Mouse (Mus musculus) B cell, adult 2 months (primary cell): ENCODE results near the gene Cfap206.

Source experiments
- DNase-seq, 2 experiments: peaks; one replicate each; pipeline ENCODE4 v3.0.0; 2022

Gene Cfap206

DNA sequence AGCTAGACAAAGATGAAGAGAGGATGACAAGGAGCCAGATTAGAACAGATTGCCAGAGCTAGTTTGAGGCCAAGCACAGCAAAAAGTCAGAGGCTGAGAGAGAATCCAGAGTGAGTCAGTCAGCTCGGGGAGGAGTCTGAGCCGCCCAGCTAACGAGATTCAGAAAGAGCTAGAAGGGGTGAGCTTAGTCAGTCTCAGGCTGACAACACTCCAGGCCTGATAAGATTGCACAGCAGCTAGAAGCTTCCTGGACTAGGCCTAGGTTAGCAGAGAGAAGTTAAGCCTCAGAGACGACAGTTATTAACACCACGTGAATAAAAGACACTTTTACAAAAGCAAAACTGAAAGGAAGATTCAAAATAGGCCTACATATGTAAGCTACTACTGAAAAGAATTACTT lies 62.1 kb downstream of the Cfap206 start:
- DNase-seq, result no peak

DNA sequence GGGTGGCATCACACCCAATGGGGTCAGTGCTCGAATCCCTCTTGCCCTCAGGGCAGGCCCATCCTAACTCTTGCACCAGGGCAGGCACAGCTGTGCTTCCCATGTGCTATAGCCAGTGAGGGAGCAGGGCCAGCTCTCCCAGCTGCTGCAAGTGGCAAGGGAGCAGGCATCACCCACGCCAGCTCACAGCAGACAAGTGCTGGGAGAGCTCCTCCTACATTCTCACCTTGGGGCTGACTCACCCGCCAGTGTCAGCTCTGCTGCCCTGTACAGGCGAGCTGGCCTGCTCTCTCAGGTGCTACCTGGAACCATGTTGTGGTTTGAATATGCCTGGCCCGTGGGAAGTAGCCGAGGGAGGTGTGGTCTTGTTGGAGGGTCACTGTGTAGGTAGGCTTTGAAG lies 68.1 kb downstream of the Cfap206 start:
- DNase-seq, result no peak

DNA sequence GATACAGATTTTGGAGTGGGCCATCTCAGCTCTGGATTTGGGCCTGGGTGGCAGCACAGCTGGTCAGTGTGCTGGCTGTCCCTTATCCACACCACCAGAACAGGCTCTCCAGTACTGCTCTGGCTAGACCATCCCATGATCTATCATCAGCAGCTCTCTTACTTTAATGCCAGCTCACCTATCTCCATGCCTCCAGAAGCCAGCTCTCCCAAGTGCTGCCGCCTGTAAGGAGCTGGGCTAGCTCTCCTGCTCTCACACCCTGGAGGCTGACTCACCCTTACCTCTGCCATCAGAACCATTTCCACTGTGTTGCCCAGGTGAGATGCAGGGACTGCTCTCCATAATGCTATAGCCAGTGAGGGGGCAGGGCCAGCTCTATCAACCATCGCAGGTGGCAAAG lies 68.5 kb downstream of the Cfap206 start:
- DNase-seq, result no peak

DNA sequence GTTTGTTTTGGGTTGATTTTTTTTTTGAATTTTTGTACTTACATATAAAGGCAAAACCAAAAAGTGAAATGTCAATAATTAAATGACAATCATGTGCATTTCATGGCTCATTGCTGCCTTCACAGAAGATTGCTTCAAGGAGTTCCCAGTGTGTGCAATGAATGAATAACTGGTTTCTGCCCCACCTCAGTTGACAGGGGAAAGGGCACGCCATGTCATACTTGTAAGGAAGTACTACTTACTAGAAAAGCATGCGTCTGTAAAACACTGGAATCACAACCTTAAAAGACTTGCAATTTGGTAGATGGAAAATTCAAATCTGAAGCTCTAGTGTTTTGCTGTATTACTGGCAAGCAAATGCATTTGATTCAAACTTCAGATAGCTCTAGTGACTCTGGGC lies 71.0 kb downstream of the Cfap206 start:
- no peak for DNase-seq

DNA sequence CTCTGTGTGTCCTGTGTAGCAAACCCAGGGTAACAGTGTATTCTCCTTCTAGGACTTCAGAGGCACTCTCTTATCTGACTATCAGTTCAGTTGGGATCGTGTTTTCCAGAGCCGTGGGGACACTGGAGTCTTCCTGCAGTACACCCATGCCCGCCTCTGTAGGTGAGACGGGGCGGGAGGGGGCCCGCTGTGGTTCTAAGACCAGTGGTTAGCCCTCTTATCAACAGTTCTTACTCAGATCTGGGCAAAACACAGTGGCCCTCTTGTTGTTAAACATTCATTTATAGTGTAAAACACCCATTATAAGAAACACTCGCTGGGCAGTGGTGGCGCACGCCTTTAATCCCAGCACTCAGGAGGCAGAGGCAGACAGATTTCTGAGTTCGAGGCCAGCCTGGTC lies 73.9 kb downstream of the Cfap206 start:
- no peak for DNase-seq

DNA sequence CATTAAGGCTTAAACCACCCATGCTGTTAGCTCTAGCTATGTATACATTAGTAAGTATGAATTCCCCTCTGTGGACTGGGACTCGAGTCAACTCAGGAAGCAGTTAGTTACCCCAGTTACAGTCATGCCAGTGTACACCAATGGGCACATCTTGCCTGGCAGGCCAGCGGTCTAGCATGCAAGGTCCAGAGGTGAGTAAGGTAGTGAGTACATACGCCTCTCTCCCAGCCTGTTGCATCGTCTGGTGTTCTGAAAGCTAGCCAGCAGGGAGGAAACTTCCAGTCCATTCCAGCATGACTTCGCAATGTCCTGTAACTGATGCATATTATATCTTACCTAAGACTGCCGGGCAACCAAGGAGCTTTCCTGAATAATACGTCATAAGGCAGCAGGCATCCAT lies 76.8 kb downstream of the Cfap206 start:
- DNase-seq, result peak; percentile 7 to 11

DNA sequence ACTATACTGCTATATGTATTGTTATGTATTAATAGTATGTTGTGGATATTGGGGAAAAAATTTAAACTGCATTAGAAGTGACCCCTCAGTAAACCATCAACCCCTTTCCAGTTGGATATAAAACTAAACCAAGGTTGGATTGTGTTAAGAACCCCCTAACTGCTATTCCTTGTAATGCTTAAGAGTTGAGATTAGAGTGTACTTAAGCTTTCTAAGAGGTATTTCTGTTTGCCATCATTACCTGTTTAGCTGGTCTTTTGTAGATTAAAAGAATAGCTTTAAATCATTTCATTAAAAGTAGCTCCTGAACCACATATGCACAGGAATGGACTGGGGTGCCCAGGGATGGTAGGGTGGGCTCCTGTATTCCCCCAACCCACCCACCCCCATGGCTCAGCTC lies 85.2 kb downstream of the Cfap206 start:
- no peak for DNase-seq

DNA sequence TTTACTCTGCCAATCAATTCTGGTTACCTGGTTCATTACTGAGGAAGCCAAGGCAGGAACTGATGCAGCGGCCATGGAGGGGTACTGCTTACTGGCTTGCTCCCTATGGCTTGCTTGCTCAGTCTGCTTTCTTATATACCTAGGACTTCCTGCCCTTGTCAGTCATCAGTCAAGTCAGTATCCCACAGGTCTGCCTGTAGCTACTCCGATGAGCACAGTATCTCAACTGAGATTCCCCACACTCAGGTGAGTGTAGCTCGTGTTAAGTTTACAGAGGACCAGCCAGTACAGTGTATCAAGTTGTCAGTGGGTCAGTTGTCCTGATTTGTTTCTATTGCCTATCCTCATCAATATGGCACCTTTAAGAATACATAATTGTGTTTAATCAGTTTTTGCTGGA lies 89.3 kb downstream of the Cfap206 start:
- no peak for DNase-seq

DNA sequence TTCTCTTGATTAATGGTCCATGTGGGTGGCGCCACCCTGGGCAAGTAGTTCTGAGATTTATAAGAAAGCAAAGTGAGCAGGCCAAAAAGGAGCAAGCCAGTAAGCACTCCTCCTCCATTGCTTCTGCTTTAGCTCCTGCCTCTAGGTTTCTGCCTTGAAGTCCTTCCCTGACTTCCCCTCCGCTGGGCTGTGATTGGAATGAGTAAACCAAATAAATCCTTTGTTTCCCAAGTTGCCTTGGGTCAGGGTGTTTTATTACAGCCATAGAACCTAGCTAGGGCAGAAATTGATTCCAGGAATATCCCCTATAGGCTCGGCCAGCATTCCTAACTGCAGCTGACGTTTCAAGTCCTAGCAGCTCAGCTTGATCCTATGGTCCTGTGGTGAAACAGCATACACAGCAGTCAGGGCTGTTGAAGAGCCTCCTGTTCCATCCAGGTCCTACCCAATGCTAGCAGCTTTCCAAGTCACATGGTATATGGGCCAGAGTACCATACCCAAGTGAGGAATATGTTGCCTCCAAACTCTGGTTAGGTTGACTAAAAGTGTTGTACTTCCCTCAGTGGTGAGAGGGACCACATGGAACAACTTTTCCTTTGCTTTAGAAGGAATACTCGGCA lies 90.2 kb downstream of the Cfap206 start:
- DNase-seq, result no peak
